15 mouse cellular contexts compared by ENCODE assay signal in the genomic region with DNA sequence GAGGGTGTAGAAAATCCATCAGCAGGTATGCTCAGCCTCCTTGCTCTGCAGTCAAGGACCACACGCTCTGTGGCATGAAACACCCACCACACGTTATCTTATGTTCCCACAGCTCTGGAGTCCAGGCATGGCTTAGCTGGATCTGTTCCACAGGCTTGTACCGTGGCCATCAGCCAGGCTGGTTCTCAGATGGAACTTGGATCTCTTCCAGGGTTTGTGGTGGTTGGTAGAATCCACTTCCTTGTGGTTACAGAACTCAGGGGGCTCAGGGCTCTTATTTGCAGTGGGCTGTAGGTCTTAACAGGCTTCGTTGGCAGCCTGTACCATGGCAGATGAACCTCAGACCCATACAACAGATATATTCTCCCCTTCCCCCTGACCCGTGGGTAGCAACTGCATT. TPM values are rescaled to one million over a fixed set of nuclear protein-coding genes. Genes with fewer than 3 reads are reported as not detected.
A peak's percentile ranks its signal among the peaks of the same experiment; 100 is the strongest.
DNase-seq lines count a peak whose midpoint lies in the region; ATAC-seq and TF ChIP-seq lines count a peak whose summit lies in the region.
"Had no signal": no experiment of that assay in that cellular context is flagged by ENCODE, and none has a peak within 500 bp of the region (broad histone marks: within the 10 kb centered on the region; RNA-seq: fewer than 3 reads in every experiment).

No protein-coding gene starts in this region.

- peak; percentile 50 to 65 for DNase-seq in cerebellum, postnatal 25 days
- DNase-seq in cerebellum, adult 18-20 months = no peak
- peak; percentile 37 for DNase-seq in lung, embryonic 14.5 days
- DNase-seq in lung, postnatal 25 days (ENCODE audit: low spot score) = no peak
- peak; percentile 28 for DNase-seq in brain, embryonic 14.5 days (ENCODE audit: low read depth)
- DNase-seq in heart, postnatal 4 days = peak; percentile 52
- no peak for DNase-seq in frontal cortex, adult 2 months (ENCODE audit: extremely low spot score in 1 of 2, low spot score in 1 of 2)
- DNase-seq: adrenal gland, postnatal 25 days; layer of hippocampus, adult 9-11 months; liver, postnatal 0 days; right cerebral cortex, postnatal 14 days had no signal

- no peaks in the 10 kb centered on the region for H3K27me3 ChIP-seq in lung, embryonic 14.5 days (ENCODE audit: insufficient read depth, low read length)
- H3K27me3 ChIP-seq in forebrain, embryonic 15.5 days = no peaks in the 10 kb centered on the region
- H3K27me3 ChIP-seq: hindbrain, embryonic 12.5 days had no signal

- H3K4me1 ChIP-seq in lung, embryonic 14.5 days (ENCODE audit: insufficient read depth) = no peaks in the 10 kb centered on the region
- H3K4me1 ChIP-seq in forebrain, embryonic 15.5 days = no peaks in the 10 kb centered on the region
- H3K4me1 ChIP-seq: hindbrain, embryonic 12.5 days had no signal

- 65% methylated on average over 5 of the region's 5 CpGs for WGBS in lung, embryonic 14.5 days
- WGBS in forebrain, embryonic 15.5 days = 73% methylated on average over 5 of the region's 5 CpGs

- no peak for TF ChIP-seq CTCF in lung, embryonic 14.5 days (IDR thresholded peaks at IDR 0.05; ENCODE audit: low read depth)
- no peak for TF ChIP-seq CTCF in brain, embryonic 14.5 days (IDR thresholded peaks at IDR 0.05; ENCODE audit: borderline replicate concordance, extremely low read depth, insufficient read depth, insufficient read length)

- no peak overlapping the region for H3K4me3 ChIP-seq in lung, embryonic 14.5 days (ENCODE audit: low read depth, low read length)
- no peak overlapping the region for H3K4me3 ChIP-seq in forebrain, embryonic 15.5 days
- H3K4me3 ChIP-seq: hindbrain, embryonic 12.5 days had no signal

- no peak overlapping the region for H3K4me2 ChIP-seq in lung, embryonic 14.5 days
- H3K4me2 ChIP-seq in forebrain, embryonic 15.5 days (replicated peaks) = no peak overlapping the region
- H3K4me2 ChIP-seq: hindbrain, embryonic 12.5 days; midbrain, embryonic 11.5 days had no signal

- ATAC-seq in lung, embryonic 14.5 days (ENCODE audit: insufficient read depth) = no peak
- ATAC-seq in forebrain, embryonic 15.5 days (replicated peaks) = no peak
- ATAC-seq: CD4-positive, CD25-positive, alpha-beta regulatory T cell, adult 4 months; liver, postnatal 0 days had no signal

- H3K36me3 ChIP-seq in lung, embryonic 14.5 days (ENCODE audit: insufficient read depth) = no peaks in the 10 kb centered on the region
- no peaks in the 10 kb centered on the region for H3K36me3 ChIP-seq in forebrain, embryonic 15.5 days
- H3K36me3 ChIP-seq: hindbrain, embryonic 12.5 days had no signal

- H3K9ac ChIP-seq in lung, embryonic 14.5 days = no peak overlapping the region
- H3K9ac ChIP-seq in forebrain, embryonic 15.5 days (replicated peaks) = no peak overlapping the region
- H3K9ac ChIP-seq: hindbrain, embryonic 12.5 days; liver, postnatal 0 days had no signal

- no peak for TF ChIP-seq POLR2A in brain, embryonic 14.5 days (IDR thresholded peaks at IDR 0.05; ENCODE audit: borderline replicate concordance, extremely low read depth, insufficient read depth, insufficient read length, poor library complexity, severe bottlenecking)

- no peaks in the 10 kb centered on the region for H3K9me3 ChIP-seq in lung, embryonic 14.5 days (ENCODE audit: low read depth, low read length)
- no peaks in the 10 kb centered on the region for H3K9me3 ChIP-seq in forebrain, embryonic 15.5 days
- H3K9me3 ChIP-seq: hindbrain, embryonic 12.5 days had no signal

- H3K27ac ChIP-seq in lung, embryonic 14.5 days (ENCODE audit: low read depth) = no peak overlapping the region
- H3K27ac ChIP-seq in forebrain, embryonic 15.5 days (replicated peaks) = no peak overlapping the region
- H3K27ac ChIP-seq: hindbrain, embryonic 12.5 days had no signal

RNA-seq across cellular contexts. Expression of gene Mtus2, which starts 17.9 kb away (rescaled TPM):
- 5.5 and 5.7 TPM in 2 replicates for polyA plus RNA-seq in lung, embryonic 14.5 days (2014; fragmentation: Nextera tagmentation; extraction: Ambion mirVana)
- polyA plus RNA-seq in brain, embryonic 14.5 days (2012; rRNA removed) = 13.2 and 28.8 TPM in 2 replicates
- 100 to 1,000 TPM; 116 to 127 TPM for total RNA-seq in heart, postnatal 4 days (2021)
- polyA plus RNA-seq in forebrain, embryonic 15.5 days (2015; fragmentation: Nextera tagmentation; extraction: Ambion mirVana) = 16.9 and 20.0 TPM in 2 replicates
- polyA plus RNA-seq in frontal cortex, adult 2 months (2012; rRNA removed) = 19.4 and 20.6 TPM in 2 replicates

RNA-seq across cellular contexts. Expression of gene Slc46a3, which starts 44.6 kb away (rescaled TPM):
- 3.3 and 4.3 TPM in 2 replicates for polyA plus RNA-seq in lung, embryonic 14.5 days (2014; fragmentation: Nextera tagmentation; extraction: Ambion mirVana)
- 4.5 and 6.5 TPM in 2 replicates for polyA plus RNA-seq in brain, embryonic 14.5 days (2012; rRNA removed)
- total RNA-seq in heart, postnatal 4 days (2021) = 1 to 10 TPM; 3.1 to 3.7 TPM
- 3.7 and 4.1 TPM in 2 replicates for polyA plus RNA-seq in forebrain, embryonic 15.5 days (2015; fragmentation: Nextera tagmentation; extraction: Ambion mirVana)
- 19.0 and 21.1 TPM in 2 replicates for polyA plus RNA-seq in frontal cortex, adult 2 months (2012; rRNA removed)

Comparison
In these comparisons a context has a peak if more than half of its experiments do, and no peak if none do; other contexts are left out.
1. DNase-seq: peak in cerebellum, postnatal 25 days (2 of 2), lung, embryonic 14.5 days (single experiment), brain, embryonic 14.5 days (single experiment) and heart, postnatal 4 days (single experiment); none in cerebellum, adult 18-20 months (0 of 2), lung, postnatal 25 days (single experiment) and frontal cortex, adult 2 months (0 of 2).